Mouse (Mus musculus) CD4-positive, CD25-positive, alpha-beta regulatory T cell, adult 4 months (primary cell): ENCODE data around the gene Mettl17. TPM values are rescaled to one million over a fixed set of nuclear protein-coding genes. Genes with fewer than 3 reads are reported as not detected.
"Not testable (repeated sequence)": the region's sequence is repeated elsewhere in the genome, so short reads cannot be mapped to it uniquely, and the experiment has no call there.

Source experiments
- ATAC-seq: one replicate; pipeline ENCODE4 v1.8.0; 2017
- polyA plus RNA-seq, 2 experiments: library from polyadenylated mRNA; unstranded; fragments of 100-300 nt; shearing (Covaris generic); gene quantifications; one replicate each; pipeline ENCODE4 v1.2.1; 2017

The Mettl17 gene
- 10 to 100 TPM; 55.1 to 85.6 TPM for polyA plus RNA-seq

DNA sequence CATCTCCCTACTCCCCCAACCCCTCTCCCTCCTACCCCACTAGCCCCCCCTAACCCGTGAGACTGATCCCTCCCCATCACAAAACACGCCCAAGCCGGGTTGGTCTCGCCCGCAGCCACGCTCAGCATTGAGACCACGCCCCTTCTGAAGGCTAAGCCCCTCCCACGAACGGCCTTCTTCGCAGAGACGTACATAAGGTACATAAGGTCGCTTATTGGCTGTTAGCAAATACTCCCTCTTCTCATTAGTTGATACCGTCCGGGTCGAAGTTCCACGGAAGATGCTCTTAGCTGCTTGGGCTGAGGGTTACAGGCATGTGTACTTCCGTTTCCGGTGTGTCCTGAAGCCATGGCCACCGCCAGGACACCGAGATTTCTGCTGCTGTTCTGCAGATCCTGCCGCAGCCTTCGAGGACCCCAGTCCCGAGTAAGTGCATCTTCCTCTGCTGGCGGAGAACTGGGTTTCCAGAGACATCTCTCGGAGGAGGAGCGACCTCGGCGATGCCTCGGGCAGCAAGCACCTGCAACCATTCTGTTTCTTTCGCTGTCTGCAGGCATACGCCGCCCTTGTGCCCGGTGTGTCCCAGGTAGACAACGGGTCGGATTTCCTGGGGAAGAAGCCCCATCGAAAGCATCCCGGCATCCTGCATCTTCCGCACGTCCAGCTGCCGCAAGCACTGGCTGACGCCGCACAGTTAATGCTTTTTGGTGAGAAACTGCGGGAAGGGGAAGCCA, at the start of gene Mettl17:
Gene Mettl17, plus strand, starts transcription at position 245 of the 734 bp plus-strand sequence.
- peak; percentile 92 for ATAC-seq

DNA sequence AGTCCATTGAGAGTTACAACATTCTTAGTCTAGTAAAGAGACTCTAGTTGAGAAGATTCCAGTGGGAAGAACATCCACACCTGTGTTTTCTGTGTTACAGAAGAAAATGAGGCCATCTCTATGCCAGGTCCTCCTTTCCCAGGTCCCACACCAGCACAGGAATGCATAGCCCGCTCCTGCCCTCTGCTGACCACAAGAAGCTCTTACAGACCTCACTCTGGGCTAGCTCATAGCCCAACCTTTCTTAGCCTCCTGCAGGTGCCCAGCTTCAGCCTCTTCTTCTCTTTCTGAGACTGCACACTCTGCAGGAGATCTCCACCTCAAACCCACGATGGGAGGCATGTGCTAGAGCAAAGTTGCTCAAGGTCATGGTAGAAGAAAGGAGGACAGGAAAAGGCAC, 46.2 kb upstream of the Mettl17 start:
- not testable (repeated sequence) for ATAC-seq

DNA sequence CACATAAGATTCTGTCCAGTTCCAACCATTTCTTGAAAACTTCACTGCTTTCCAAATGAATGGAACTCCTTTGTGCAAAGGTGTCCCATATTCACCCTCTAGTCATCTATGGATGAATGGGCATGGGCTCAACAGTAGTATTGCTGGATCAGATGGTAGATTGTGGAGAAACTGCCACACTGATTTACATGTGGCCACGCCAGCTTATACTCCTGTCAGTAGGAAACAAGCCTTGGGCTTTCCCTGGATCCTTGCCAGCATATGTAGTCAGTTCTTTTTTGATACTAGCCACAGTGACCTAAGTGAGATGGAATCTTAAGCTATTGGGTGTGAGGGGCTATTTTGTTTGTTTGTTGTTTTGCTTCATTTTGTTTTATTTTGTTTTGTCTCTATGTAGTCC, 42.4 kb upstream of the Mettl17 start:
- ATAC-seq, result peak; percentile 33

DNA sequence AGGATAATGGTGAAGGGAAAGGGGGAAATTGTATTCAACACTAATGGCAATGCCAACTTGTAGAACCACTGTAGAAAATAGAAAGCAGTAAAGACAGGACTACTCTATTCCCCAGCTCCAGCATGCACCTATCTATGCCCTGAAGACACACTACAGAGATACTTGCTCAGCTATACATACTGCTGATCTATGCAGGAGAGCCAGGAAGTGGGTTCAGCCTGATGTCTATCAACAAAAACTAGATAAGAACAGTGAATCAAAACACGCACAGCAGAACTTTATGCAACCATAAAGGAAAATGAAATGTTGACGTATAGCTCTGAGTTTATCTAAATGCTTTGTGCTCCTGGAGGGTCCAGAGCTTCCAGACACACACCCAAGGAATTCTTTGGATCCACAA, 41.9 kb upstream of the Mettl17 start:
- peak; percentile 94 for ATAC-seq

DNA sequence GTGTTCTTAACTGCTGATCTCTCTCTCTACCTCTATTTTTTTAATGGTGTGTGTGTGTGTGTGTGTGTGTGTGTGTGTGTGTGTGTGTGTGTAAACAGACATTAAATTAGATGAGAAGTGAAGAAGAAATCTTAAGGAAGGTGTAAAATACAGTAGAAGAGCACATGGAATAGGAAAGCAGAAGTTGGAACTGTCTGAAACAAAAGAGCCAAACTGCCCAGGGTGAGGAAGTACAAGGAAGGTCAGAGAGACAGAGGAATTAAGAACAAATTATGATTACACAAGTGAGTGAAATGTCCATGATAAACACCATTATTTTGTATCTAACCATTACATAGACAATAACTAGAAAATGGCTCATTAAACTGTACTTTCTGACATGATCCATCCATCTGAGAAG, 40.8 kb upstream of the Mettl17 start:
- no peak for ATAC-seq

DNA sequence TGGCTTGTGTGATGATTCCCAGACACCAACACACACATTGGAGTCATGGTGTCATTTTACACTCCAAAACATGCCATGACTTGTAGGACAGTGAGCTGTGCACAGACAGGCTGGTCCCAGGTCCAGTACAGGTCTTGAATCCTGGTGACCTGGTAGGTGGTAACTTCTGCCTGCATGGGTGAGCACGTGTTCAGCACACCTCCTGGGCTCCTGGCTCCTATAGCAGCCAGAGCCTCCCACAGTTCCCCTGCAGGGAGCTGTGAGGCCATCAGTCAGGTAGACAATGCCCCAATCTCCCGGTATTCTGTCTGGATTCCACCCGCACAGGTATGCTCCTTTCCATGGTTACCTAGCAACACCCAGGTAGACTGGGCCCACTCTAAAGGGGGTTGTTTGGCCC, 38.1 kb upstream of the Mettl17 start:
- ATAC-seq, result no peak

DNA sequence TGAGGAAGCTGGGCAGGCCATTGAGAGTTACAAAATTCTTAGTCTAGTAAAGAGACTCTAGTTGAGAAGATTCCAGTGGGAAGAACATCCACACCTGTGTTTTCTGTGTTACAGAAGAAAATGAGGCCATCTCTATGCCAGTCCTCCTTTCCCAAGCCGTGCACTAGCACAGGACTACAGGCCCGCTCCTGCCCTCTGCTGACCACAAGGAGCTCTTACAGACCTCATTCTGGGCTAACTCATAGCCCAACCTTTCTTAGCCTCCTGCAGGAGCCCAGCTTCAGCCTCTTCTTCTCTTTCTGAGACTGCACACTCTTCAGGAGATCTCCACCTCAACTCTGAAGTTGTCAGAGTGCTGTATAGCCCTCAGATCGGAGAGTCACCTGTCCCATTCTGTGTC, 33.6 kb upstream of the Mettl17 start:
- ATAC-seq, result not testable (repeated sequence)

DNA sequence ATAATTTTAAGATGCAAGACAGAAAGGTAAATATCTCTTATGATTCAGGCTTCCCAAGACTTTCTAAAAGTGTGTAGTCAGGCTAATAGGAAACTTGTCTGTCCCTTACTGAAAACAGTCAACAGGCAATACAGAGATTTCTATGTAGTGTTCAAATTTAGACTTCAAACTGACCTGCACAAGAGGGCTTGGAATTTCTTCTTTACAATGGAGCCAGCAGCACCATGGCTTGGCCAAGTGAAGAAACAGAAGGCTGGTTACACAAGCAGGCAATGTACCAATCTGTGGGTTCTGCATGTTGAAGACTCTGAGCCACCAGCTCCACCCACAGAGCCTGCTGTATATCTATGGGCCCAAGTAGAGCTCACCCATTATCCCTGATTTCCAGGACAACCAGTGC, 31.2 kb upstream of the Mettl17 start, which contains the start of gene Ear6:
Gene Ear6, plus strand, starts transcription at position 301 of the 400 bp plus-strand sequence.
- ATAC-seq, result no peak

DNA sequence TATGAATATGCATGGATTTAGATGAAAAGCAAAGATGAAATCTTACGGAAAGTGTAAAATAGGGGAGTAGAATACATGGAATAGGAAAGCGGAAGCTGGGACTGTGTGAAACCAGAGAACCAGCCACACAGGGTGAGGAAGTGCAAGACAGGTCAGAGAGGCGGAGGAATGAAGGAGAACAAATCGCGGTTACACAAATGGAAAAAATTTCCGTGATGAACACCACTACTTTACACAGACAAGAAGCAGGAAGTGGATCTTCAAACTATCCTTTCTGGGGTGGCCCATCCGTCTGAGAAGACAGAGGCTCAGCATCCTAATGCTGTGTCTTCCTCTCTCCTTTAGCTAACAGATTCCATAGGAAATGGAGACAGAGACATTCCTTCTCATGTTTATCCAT, 29.4 kb upstream of the Mettl17 start:
- not testable (repeated sequence) for ATAC-seq

DNA sequence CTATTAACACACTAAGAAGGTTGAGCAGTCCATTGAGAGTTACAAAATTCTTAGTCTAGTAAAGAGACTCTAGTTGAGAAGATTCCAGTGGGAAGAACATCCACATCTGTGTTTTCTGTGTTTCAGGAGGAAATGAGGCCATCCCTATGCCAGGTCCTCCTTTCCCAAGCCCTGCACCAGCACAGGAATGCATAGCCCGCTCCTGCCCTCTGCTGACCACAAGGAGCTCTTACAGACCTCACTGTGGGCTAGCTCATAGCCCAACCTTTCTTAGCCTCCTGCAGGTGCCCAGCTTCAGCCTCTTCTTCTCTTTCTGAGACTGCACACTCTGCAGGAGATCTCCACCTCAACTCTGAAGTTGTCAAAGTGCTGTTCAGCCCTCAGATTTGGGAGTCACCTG, 21.0 kb upstream of the Mettl17 start:
- not testable (repeated sequence) for ATAC-seq

DNA sequence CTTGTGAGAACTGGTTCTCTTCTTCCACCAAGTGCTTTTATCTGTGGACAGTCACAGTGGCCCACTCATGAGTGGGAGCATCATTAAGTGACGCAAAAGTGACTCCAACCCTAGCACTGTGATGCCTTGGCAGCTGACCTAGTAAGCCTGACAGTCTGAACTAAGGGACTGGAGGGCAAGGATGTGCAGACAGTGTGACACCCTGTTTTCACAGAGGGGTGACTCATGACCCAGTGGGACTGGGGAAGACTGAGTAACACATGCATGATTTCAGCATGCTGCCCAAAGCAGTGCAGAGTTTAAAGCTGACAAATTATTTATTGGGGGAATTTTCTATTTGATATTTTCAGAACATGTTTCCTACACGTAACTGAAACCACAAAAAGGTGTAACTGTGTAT, 13.9 kb upstream of the Mettl17 start:
- ATAC-seq, result peak; percentile 26

DNA sequence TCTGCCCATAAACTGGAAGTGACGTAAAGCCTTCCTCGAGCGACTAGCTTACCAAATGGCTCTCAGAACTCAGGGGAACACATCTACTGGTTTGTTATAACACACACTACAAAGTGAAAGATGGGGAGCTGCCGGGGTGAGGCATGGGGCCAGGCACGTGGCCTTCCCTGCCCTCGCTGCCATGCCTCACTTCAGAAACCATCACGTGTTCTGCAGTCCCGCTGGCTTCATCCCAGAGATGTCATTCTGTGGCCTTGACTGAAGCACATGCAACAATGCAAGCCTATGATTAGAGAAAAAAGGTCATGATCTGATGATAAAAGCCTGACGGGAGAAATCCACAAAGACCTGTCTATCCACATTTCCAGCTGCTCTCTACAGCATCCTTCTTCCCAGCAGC, 12.9 kb upstream of the Mettl17 start:
- no peak for ATAC-seq

DNA sequence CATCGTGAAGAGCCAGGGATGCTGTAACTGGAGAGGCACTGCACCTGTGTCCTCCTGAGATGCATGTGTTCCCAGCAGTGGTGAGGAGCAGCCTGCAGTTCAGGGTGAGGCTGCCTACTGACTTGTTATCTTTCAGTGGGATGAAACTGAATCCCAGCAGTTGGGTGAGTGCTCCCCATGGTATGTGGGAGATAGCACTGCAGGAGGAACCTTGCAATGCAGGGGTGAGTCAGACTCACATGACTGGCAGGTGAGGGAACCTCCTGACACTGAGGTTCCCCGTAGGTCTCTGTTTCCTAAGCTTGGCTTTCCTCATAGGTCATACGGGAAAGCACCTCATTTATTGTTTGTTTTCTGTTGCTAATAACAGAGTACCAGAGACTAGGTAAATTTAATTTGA, 7.1 kb upstream of the Mettl17 start:
- ATAC-seq, result no peak

DNA sequence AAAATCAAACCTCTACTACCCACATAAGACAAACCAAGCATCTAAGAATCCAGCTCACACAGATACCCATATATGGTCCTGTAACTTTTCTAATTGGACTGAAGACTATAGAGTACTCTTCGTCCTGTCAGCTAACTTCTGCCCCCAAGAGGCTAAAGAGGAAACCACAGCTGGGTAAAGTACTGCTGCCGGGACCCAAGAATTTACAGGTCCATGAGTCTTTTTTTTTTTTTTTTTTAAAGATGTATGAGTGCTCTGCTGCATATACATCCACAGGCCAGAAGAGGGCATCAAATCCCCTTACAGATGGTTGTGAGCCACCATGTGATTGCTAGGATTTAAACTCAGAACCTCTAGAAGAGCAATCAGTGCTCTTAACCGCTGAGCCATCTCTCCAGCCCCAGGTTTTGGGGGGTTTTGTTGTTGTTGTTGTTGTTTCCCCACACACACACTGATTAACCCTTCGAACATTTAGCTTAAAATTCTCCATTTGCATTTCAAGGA, 1.1 kb upstream of the Mettl17 start:
- ATAC-seq, result peak; percentile 66

DNA sequence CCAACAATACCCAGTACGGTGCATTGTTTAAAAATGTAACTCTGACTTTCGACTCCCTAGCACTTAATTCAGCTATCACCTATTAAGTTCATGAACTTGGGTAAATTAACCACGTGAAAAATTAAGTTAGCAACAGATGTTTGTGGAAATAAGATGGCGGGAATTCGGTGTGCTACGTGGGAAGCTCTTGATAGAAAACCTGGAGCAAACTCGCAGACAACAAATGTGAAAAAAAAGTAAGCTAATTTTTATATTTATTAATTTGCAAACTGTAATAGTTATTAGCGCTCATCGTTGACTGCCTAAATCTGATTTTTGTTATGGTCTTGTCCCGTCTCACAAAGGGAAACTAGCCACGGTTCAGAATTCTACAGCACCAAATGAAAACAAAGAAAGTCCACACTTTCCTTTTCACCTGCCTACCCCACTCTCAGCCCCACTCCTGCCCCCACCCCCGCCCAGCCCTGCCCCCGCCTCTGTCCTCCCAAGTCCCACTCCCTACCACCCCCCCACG, 554 bp upstream of the Mettl17 start:
- no peak for ATAC-seq

DNA sequence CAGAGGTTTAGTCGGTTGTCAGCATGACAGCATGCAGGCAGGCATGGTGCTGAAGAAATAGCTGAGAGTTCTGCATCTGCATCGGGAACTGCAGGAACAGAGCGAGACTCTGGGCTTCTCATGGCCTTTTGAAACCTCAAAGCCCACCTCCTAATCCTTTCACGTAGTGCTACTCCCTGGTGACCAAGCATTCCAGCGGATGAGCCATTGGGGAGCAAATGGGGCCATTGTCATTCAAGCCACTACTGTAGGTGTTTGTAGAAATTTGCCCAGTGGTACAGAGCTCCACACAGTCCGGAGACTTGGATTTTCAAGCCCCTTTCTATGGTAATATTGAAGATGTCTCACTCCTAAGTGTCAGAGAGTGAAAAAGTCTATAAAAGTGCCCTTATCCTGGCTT, 1.4 kb downstream of the Mettl17 start:
- ATAC-seq, result no peak

DNA sequence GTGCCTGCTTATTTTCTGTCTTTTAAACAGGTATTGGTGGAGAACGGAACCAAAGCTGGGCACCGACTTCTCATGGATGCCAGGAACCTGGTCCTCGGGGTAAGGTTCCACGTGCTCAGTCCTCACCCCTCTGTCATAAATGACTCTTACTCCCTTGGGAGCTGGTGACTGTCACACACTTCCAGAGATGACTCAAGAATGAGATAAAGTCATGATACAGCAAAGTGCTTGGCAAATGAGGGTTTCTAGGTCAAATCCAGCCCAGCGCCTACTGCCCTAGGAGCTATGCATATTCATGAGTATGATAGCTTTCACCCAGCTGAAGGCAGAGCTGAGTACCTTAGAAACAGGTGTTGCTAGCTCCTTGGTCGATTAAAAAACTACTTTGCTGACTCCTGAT, 5.2 kb downstream of the Mettl17 start:
- ATAC-seq, result no peak

DNA sequence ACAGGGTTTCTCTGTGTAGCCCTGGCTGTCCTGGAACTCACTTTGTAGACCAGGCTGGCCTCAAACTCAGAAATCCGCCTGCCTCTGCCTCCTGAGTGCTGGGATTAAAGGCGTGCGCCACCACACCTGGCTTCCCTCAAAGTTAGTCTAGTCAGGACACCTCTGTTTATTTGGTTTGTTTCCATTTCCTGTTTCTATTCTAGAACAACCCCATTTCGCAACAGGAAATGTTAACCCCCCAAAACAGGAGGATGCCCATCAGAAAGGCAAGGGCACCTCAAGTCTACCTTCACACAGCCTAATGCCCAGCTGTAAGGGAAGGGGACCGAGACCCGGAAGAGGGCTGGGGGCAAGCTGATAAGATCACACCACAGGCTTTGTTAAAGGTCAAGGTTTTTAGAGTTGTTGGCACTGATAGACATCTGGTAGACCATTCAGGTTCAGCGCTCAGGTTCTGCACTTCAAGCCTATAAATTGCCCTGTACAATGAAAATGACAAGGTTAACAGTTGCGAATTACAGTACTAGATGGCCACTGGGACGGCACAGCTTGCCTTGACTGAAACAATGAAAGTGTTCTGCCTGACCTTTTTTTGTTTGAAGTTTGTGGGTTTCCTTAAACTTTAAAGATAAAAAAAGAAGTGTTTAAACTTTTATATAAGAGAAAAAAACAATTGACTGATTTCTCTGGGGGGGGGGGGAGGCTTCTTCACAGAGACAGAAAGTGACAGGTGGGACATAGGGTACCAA, 7.7 kb downstream of the Mettl17 start, which contains the start of gene Slc39a2:
Gene Slc39a2, plus strand, starts transcription at position 699 of the 749 bp plus-strand sequence.
- ATAC-seq, result peak; percentile 75

DNA sequence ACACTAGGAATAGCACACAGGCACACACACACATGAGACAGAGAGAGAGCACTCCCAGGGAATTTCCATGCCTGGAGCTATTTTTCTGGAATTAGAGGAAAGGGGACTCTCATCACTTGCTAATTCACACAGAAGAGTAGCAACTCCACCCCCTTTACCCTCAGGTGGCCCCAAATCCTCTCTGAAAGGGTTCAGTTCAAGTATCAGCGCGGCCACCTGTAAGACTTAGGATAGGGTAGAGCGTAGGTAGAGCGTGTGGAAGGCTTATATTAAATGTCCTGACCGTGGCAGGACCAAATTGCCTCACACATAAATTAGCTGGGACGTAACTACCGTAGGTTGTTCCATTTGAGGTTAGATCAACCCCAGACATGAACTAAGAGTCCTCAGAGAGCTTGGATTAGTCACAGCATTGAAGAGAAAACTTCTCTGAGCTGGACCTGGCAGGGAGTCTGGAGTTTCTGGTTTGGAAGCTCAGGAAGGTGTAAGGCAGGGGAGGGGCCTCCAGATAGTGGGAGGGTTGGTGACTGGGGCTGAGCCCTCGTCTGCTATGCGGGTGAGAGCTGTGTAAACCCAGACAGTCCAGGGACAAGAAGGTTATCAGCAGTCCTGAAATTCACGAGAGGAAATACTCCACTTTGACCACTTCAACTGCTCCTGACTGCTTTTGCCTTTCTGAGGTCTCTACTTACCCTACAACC, 8.6 kb downstream of the Mettl17 start:
- no peak for ATAC-seq

DNA sequence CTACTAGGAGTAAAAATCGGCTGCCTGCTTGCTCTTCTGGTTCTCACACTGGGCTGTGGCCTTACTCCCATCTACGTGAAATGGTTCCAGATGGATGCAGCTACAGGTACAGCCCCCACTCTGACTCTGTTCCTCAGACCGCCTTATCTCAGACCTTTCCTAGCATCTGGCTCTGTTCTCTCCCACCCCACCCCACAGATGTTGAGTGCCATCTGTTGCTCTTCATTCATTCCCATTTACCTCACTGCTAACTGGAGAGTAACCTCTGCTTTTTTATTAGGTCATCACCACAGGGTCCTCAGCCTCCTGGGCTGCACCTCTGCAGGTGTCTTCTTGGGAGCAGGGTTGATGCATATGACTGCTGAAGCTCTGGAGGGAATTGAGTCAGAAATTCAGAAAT, 9.2 kb downstream of the Mettl17 start:
- no peak for ATAC-seq

DNA sequence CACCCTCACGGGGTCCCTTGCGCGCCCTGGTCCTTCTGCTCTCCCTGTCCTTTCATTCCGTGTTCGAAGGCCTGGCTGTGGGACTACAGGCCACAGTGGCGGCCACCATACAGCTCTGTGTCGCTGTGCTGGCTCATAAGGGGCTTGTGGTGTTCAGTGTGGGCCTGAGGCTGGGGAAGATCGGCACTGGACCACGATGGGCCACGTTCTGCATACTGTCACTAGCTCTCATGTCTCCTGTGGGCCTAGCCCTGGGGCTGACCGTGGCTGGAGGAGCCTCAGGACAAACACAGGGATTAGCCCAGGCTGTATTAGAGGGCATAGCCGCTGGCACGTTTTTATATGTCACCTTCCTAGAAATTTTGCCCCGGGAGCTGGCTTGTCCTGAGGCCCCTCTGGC, 10.4 kb downstream of the Mettl17 start:
- ATAC-seq, result no peak

DNA sequence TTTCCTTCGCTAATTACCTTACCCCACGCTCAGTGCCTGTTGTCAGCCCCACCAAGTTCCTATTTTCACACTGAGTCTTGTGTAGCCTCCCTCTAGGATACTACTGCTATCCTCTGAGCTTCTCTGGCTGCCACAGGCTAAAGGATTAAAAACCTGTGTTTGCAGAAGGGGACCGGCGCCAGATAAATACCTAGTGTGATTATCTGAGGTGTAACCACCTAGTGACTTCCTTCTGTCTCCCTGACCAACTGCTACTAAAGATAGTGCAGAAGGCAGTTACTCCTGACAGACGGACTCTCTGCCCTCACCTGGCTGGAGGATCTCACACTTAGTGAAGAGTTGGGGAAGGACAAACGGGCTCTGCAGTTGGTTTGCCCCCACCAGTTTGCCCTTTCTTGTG, 11.4 kb downstream of the Mettl17 start:
- no peak for ATAC-seq
